Mouse (Mus musculus) 3134 (cell line): Measurements from ENCODE around the gene Tm9sf3.

ENCODE experiments used
- DNase-seq: peaks from one replicate; pipeline ENCODE4 v3.0.0-alpha.2; 2011; ENCODE audit warnings: low spot score; ENCODE audit not compliant: insufficient read length; ENCODE audit errors: extremely low read depth

The Tm9sf3 gene

DNA sequence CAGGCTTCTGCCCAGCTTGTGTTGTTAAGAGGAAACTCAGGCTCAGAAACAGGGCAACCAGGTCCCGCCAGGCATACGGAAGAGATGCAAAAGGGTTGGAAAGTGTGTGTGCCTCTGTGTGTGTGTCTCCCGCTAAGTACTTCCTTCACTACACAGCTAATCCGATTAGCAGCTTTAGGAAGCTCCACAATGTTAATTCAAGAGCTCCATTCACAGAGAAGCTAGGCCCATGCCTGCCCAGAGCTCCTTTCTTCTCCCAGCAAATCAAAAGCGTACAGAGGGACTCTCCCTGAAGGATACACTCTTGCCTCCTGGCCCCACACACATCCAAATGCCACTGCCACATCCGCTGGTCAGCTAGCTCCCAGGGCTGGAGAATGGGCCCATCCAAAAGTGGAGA is 86.5 kb downstream of the Tm9sf3 start:
- DNase-seq = no peak

GRCm38 (mm10) chr19:41176881-41177280 is 86.9 kb downstream of the Tm9sf3 start:
- DNase-seq = no peak

GRCm38 (mm10) chr19:41165914-41166235 is 97.9 kb downstream of the Tm9sf3 start:
- no peak for DNase-seq

DNA sequence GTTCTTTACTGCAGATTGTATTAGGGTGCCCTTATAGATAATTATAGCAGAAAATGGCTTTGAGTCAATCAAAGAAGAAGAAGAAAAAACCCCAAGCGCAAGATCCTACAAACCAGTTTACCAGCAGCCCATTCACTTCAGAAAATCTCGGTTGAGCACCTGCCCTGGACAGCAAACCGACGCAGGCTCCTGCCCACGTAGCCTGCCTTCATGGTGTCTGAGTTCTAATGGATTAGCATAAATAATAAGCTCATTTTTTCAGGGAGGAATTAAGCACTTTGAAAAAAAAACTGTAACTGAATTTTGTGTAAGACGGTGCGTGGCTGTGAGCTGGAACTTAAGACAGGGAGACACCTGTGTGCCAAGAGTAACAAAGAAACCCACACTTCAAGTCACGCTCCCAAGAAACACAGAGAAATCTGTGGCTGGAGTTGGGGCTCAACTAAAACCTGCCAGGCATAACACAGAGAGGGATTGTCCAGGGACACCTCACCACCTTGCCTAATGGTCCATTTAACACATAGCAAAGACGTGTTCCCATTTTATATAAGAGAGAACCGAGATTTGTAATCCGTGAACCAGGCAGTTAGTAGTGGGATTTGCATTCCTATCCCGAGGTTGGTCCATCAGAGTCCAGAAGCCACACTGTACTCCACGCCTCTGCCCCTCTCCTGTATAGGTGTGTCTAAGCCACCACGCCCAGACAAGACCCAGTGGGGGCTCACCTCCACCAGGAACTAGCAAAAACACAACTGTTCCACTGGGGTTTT is 98.5 kb downstream of the Tm9sf3 start:
- DNase-seq = no peak

DNA sequence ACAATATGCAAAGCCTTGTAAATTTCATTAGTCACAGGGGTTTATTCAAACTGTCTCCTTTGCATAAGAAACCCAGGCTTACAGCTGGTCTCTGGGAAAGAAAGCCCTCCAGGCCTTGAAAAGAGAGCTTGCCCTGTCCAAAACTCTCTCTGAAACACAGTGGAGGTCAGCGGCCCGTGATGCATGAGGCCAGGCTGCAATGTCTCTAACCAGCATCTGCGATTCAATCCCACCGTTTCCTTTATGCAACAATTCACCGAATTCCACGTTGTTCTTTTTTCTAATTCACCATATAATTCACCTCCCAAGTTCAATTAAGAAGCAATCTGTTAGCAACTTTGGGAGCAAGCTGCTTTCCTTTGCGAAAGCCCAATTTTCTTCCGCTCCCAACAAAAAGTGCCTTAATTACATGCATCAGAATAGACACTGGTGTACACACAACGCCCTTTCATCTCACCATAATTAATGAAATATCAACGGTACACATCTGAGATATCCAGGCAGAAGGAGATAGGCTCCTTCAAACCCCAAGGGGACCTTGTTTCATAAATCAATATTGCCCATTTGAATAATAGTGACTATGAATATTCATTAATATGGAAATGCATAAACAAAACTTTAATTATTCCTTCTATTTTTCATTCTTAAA is 99.2 kb downstream of the Tm9sf3 start:
- DNase-seq = no peak
